Mouse (Mus musculus): Measurements from ENCODE around the gene Usp35. TPM values are rescaled to one million over a fixed set of nuclear protein-coding genes. Genes with fewer than 3 reads are reported as not detected.

The Usp35 gene
- polyA plus RNA-seq (2016; fragmentation: Nextera tagmentation; extraction: Ambion mirVana), result 1.1 and 2.3 TPM in 2 replicates

- peaks cover 28% of the 10 kb centered on the region for H3K4me1 ChIP-seq
- peak; percentile 98 for DNase-seq (ENCODE audit: low spot score)
- H3K36me3 ChIP-seq, result no peaks in the 10 kb centered on the region
- H3K27ac ChIP-seq, result peak within 1 kb of the TSS; percentile 92
- peak within 1 kb of the TSS; percentile 89 for H3K4me3 ChIP-seq
- peaks cover 24% of the 10 kb centered on the region for H3K27me3 ChIP-seq (ENCODE audit: insufficient read depth, poor library complexity, severe bottlenecking)
- H3K9me3 ChIP-seq, result no peaks in the 10 kb centered on the region
- WGBS, result under 1% methylated on average over 68 of the region's 68 CpGs
Measured at GRCm38 (mm10) chr7:97331726-97332666, at the start of gene Usp35, which contains the start of gene Kctd21. Gene Usp35 (minus strand): TSS chr7:97332020. Gene Kctd21 (plus strand): TSS chr7:97332327.

GRCm38 (mm10) chr7:97380500-97381123, 48.8 kb upstream of the Usp35 start:
- Histone ChIP-seq H3K4me3 (no peak overlapping the region), H3K27me3 (ENCODE audit: insufficient read depth, poor library complexity, severe bottlenecking) (no peaks in the 10 kb centered on the region), H3K27ac (no peak overlapping the region), H3K36me3 (peaks cover 93% of the 10 kb centered on the region), H3K9me3 (no peaks in the 10 kb centered on the region), H3K4me1 (no peaks in the 10 kb centered on the region)
- peak; percentile 53 for DNase-seq (ENCODE audit: low spot score)
- 92% methylated on average over 5 of the region's 5 CpGs for WGBS

GRCm38 (mm10) chr7:97379304-97379703, 47.5 kb upstream of the Usp35 start:
- no peaks in the 10 kb centered on the region for H3K27me3 ChIP-seq (ENCODE audit: insufficient read depth, poor library complexity, severe bottlenecking)
- no peaks in the 10 kb centered on the region for H3K9me3 ChIP-seq
- no peaks in the 10 kb centered on the region for H3K4me1 ChIP-seq
- H3K27ac ChIP-seq, result no peak overlapping the region
- DNase-seq (ENCODE audit: low spot score), result no peak
- peaks cover 93% of the 10 kb centered on the region for H3K36me3 ChIP-seq
- 92% methylated on average over 5 of the region's 5 CpGs for WGBS
- no peak overlapping the region for H3K4me3 ChIP-seq

DNA sequence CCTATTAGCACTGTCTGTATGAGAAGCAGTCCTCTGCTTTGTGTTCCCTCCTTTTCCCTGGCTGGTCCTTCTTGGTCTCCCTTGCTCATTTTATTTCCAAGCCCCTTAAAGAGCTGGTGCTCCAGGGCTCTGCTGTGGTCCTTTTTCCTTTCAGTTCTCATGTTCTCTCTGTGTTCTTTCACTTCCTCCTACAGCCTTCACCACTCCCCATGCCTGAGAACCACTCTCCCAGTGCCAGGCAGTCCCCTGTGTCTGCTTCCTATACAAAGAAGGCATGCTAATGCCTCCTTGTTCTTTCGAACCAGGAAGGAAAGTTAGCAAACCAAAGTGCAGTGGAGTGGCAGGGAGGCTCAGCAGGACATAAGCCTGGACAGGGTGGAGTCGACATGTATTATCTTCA, 44.1 kb upstream of the Usp35 start:
- WGBS, result 84% methylated on average over 2 of the region's 2 CpGs
- H3K27me3 ChIP-seq (ENCODE audit: insufficient read depth, poor library complexity, severe bottlenecking), result no peaks in the 10 kb centered on the region
- DNase-seq (ENCODE audit: low spot score), result peak; percentile 30
- peaks cover 9% of the 10 kb centered on the region for H3K4me1 ChIP-seq
- no peak overlapping the region for H3K4me3 ChIP-seq
- no peak overlapping the region for H3K27ac ChIP-seq
- peaks cover 69% of the 10 kb centered on the region for H3K36me3 ChIP-seq
- no peaks in the 10 kb centered on the region for H3K9me3 ChIP-seq

GRCm38 (mm10) chr7:97375101-97375500, 43.3 kb upstream of the Usp35 start:
- peaks cover 63% of the 10 kb centered on the region for H3K36me3 ChIP-seq
- no peak overlapping the region for H3K27ac ChIP-seq
- 95% methylated on average over 9 of the region's 9 CpGs for WGBS
- no peaks in the 10 kb centered on the region for H3K9me3 ChIP-seq
- no peak overlapping the region for H3K4me3 ChIP-seq
- no peak for DNase-seq (ENCODE audit: low spot score)
- peaks cover 13% of the 10 kb centered on the region for H3K4me1 ChIP-seq
- no peaks in the 10 kb centered on the region for H3K27me3 ChIP-seq (ENCODE audit: insufficient read depth, poor library complexity, severe bottlenecking)

- DNase-seq (ENCODE audit: low spot score), result peak; percentile 13
- Histone ChIP-seq H3K9me3 (no peaks in the 10 kb centered on the region), H3K36me3 (no peaks in the 10 kb centered on the region), H3K27ac (no peak overlapping the region), H3K4me3 (no peak overlapping the region), H3K4me1 (peaks cover 3% of the 10 kb centered on the region), H3K27me3 (ENCODE audit: insufficient read depth, poor library complexity, severe bottlenecking) (no peaks in the 10 kb centered on the region)
- 58% methylated on average over 1 of the region's 1 CpGs for WGBS
Measured at GRCm38 (mm10) chr7:97365887-97366286, 34.1 kb upstream of the Usp35 start.

DNA sequence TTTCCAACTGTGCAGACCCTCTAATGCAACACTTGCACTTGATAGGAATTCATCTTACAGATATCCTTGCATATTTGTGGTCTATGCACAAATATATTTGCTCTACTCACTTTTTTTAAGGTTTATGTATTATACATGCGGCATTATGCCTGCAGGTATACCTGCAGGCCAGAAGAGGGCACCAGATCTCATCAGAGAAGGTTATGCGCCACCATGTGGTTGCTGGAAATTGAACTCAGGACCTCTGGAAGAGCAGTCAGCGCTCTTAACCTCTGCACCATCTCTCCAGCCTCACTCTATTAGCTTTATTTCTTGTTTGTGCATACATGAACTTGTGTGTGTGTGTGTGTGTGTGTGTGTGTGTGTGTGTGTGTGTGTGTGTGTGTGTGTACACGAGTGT, 29.6 kb upstream of the Usp35 start:
- no peaks in the 10 kb centered on the region for H3K9me3 ChIP-seq
- no peaks in the 10 kb centered on the region for H3K4me1 ChIP-seq
- no peaks in the 10 kb centered on the region for H3K36me3 ChIP-seq
- 25% methylated on average over 4 of the region's 4 CpGs for WGBS
- DNase-seq (ENCODE audit: low spot score), result peak; percentile 72
- 0 out of 2 replicates have a peak, but pooled peaks cover 6% of the 10 kb centered on the region for H3K27me3 ChIP-seq (ENCODE audit: insufficient read depth, poor library complexity, severe bottlenecking)
- H3K27ac ChIP-seq, result no peak overlapping the region
- no peak overlapping the region for H3K4me3 ChIP-seq

DNA sequence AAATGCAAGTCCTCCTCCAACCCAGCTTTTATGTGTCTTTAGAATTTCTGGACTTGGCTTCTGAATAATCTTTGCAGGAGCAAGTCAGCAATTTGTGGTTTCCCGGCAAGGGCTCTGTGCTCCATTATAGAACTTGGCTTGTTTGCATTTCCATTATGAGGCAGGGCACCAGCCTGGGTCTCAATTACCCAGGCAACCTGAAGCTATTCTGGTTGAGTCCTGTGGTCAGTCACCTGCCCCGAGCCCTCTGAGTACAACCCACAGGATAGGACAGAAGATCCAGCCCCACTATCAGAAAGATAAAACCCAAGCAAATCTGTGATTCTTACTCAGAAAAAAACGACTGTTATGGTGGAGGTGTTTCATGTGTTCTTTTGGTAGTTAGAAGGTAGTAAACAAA, 29.1 kb upstream of the Usp35 start:
- Histone ChIP-seq H3K4me1 (no peaks in the 10 kb centered on the region), H3K4me3 (no peak overlapping the region), H3K9me3 (no peaks in the 10 kb centered on the region), H3K27me3 (ENCODE audit: insufficient read depth, poor library complexity, severe bottlenecking) (0 out of 2 replicates have a peak, but pooled peaks cover 6% of the 10 kb centered on the region), H3K36me3 (no peaks in the 10 kb centered on the region), H3K27ac (no peak overlapping the region)
- 56% methylated on average over 3 of the region's 3 CpGs for WGBS
- peak; percentile 61 for DNase-seq (ENCODE audit: low spot score)

DNA sequence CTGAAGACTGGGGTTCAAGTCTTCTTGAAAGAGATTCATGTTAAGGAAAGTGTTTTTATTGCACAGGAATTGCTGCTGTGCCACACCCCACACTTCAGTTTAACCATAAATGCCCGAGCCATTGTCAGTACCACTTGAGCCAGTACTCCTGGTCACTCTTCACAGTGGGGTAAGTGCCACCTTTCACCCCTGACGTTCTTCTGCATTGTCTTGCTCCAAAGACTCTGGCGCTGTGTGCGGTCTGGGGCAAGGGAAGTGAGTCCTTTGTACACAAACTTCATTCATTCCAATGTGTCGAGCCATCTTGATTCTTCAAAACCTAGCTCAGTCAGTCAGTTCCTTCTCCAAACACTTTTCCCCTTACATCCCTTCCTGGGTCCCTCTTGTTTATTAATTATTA, 28.3 kb upstream of the Usp35 start:
- H3K4me3 ChIP-seq, result no peak overlapping the region
- H3K27me3 ChIP-seq (ENCODE audit: insufficient read depth, poor library complexity, severe bottlenecking), result 0 out of 2 replicates have a peak, but pooled peaks cover 6% of the 10 kb centered on the region
- H3K27ac ChIP-seq, result no peak overlapping the region
- WGBS, result 70% methylated on average over 5 of the region's 5 CpGs
- H3K4me1 ChIP-seq, result peaks cover 6% of the 10 kb centered on the region
- DNase-seq (ENCODE audit: low spot score), result peak; percentile 58
- H3K36me3 ChIP-seq, result no peaks in the 10 kb centered on the region
- no peaks in the 10 kb centered on the region for H3K9me3 ChIP-seq

DNA sequence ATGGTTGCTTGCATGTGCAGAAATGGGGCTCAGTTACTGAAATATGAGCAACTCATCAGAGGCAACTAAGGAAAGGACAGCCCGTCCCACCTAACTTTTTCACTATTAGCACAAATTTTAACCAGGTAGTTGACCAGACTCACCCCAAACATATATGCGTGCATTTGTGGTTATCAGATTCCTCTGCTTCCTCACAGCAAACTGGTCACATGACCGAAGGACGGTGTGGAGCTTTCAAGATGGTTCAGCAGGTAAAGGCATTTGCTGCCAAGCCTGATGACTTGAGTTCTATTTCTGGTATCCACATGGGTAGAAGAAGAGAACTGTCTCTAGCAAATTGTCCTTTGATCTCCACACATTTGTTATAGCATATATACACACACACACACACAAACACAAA, 26.5 kb upstream of the Usp35 start:
- H3K4me3 ChIP-seq, result no peak overlapping the region
- no peaks in the 10 kb centered on the region for H3K36me3 ChIP-seq
- no peaks in the 10 kb centered on the region for H3K9me3 ChIP-seq
- peaks cover 10% of the 10 kb centered on the region for H3K4me1 ChIP-seq
- peak; percentile 58 for DNase-seq (ENCODE audit: low spot score)
- WGBS, result 79% methylated on average over 4 of the region's 4 CpGs
- no peak overlapping the region for H3K27ac ChIP-seq
- 0 out of 2 replicates have a peak, but pooled peaks cover 6% of the 10 kb centered on the region for H3K27me3 ChIP-seq (ENCODE audit: insufficient read depth, poor library complexity, severe bottlenecking)

GRCm38 (mm10) chr7:97357840-97358239, 26.0 kb upstream of the Usp35 start:
- H3K27me3 ChIP-seq (ENCODE audit: insufficient read depth, poor library complexity, severe bottlenecking), result 0 out of 2 replicates have a peak, but pooled peaks cover 6% of the 10 kb centered on the region
- WGBS, result 67% methylated on average over 3 of the region's 3 CpGs
- no peaks in the 10 kb centered on the region for H3K9me3 ChIP-seq
- H3K27ac ChIP-seq, result no peak overlapping the region
- DNase-seq (ENCODE audit: low spot score), result peak; percentile 54
- H3K36me3 ChIP-seq, result no peaks in the 10 kb centered on the region
- H3K4me1 ChIP-seq, result peaks cover 10% of the 10 kb centered on the region
- no peak overlapping the region for H3K4me3 ChIP-seq

- no peaks in the 10 kb centered on the region for H3K9me3 ChIP-seq
- 75% methylated on average over 5 of the region's 5 CpGs for WGBS
- peak; percentile 43 for DNase-seq (ENCODE audit: low spot score)
- H3K27me3 ChIP-seq (ENCODE audit: insufficient read depth, poor library complexity, severe bottlenecking), result 0 out of 2 replicates have a peak, but pooled peaks cover 6% of the 10 kb centered on the region
- H3K4me1 ChIP-seq, result peaks cover 10% of the 10 kb centered on the region
- H3K27ac ChIP-seq, result no peak overlapping the region
- no peak overlapping the region for H3K4me3 ChIP-seq
- no peaks in the 10 kb centered on the region for H3K36me3 ChIP-seq
Measured at GRCm38 (mm10) chr7:97356875-97357276, 25.1 kb upstream of the Usp35 start.

DNA sequence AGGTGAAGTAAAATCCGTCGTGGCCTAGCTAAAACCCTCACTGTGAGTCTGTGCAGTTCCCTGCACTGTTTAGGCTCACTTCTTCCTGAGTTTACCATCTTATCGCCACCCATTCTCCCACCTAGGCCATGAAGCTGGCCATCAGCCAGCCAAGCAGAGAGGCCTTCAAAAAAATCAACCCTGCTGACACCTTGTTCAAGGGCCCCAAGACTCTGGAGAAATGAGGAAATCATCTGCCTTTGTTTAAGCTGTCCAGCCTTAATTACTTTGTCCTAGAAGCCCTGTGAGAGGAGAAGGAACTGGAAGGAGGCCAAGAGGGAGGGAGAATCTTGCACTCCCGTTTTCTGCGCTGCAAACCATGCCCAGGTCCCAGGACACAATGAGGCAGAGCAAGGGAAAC, 24.4 kb upstream of the Usp35 start:
- H3K36me3 ChIP-seq, result no peaks in the 10 kb centered on the region
- peak; percentile 64 for DNase-seq (ENCODE audit: low spot score)
- WGBS, result 69% methylated on average over 5 of the region's 5 CpGs

More for the DNA sequence above, 24.4 kb upstream of the Usp35 start:
- Histone ChIP-seq H3K4me1 (peaks cover 10% of the 10 kb centered on the region), H3K27ac (no peak overlapping the region), H3K4me3 (no peak overlapping the region), H3K27me3 (ENCODE audit: insufficient read depth, poor library complexity, severe bottlenecking) (0 out of 2 replicates have a peak, but pooled peaks cover 6% of the 10 kb centered on the region), H3K9me3 (no peaks in the 10 kb centered on the region)
